Mouse (Mus musculus): ENCODE results near the gene Fam196a. TPM values are rescaled to one million over a fixed set of nuclear protein-coding genes. Genes with fewer than 3 reads are reported as not detected.

Gene Fam196a
- polyA plus RNA-seq (2017; shearing (Covaris generic)), result under 1 TPM in 1 of 2 experiments, not detected in 1; 0.16 TPM

DNA sequence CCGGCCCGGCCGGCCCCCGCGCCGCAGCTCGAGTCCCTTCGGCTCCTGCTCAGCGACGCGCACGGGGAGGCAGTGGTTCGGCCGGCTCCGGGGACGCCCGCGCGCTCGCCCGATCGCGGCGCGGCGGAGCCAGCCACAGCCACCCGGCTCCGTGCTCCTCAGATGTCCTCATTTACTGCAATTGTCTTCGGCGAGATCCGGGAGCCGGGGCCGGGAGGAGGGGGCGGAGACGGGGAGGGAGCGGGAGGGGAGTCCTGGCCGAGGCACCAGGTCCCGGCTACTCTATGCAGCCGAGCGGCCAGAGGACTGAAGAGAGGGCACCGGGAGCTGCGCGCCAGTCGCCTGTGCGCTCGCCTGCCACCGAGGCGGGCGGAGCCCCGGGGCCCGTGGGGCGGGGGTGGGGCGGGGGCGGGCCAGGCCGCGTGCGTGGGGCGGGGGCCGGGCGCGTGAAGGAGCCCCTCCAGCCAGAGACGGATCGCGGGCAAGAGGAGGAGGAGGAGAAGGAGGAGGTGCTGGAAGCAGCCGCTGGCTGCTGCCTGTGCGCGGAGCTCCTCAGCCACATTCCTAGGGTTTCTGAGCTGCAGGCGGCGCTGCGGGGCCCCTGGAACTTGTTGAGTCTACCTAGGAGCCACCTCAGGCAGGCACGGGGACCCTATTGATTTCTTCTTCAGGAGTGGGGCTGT is at the start of gene Fam196a:
Gene Fam196a (minus strand): TSS at position 504 of the 683 bp plus-strand sequence.
- no peak for ATAC-seq

DNA sequence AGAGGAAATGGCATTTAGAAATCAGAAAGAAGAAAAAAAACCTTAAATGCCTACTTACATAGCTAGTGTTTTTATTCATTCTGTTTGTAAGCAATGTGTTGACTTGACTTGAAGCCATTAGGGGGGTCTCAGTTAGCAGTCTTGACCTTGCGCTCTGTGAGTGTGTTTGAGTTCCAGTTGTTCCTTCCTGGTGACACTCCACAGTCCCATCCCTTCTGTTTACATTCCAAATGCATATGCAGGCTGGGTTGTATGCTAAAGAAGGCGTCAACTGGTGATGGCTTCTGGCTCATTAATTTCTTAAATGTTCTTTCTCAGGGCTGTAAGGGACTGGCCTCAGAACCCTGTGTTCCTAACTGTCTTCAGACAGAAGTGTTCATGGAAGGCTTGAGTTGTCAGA is 23.4 kb upstream of the Fam196a start:
- no peak for ATAC-seq

DNA sequence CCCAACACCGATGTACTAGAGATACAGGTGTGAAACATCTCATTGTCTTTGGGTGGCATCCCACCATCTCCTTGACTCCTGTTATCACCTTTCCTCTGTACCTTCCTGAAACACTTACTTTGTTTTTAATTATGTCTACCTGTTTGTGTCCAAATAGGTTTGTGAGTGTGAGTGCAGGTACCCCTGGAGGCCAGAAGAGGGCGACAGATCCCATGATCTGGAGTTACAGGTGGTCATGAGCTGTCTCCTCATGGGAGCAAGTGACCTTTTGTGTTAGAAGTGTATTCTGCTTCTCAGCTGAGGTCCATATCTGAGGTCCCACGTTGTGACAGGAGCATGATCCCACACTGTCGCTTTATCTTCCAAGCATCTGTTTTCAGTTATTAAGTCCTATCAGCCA is 22.6 kb upstream of the Fam196a start:
- ATAC-seq, result no peak

DNA sequence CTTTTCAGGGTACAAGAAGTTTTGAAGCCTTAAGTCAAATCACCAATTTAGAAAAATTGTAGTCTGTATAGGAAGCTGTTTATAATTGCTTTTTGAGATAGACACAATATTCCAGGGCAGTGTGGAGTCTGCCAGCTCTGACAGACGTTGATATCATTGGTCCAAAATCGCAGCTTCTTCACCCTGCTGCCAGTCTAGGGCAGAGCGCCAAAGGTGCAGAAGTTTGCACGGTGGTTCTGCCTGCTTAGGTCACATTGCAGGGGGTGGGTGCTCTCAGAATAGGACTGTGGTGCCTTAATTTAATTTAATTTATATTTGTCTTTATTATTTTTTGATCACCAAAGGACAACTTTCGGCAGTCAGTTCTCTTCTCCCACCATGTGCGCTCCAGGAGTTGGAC is 20.9 kb upstream of the Fam196a start:
- ATAC-seq, result no peak

DNA sequence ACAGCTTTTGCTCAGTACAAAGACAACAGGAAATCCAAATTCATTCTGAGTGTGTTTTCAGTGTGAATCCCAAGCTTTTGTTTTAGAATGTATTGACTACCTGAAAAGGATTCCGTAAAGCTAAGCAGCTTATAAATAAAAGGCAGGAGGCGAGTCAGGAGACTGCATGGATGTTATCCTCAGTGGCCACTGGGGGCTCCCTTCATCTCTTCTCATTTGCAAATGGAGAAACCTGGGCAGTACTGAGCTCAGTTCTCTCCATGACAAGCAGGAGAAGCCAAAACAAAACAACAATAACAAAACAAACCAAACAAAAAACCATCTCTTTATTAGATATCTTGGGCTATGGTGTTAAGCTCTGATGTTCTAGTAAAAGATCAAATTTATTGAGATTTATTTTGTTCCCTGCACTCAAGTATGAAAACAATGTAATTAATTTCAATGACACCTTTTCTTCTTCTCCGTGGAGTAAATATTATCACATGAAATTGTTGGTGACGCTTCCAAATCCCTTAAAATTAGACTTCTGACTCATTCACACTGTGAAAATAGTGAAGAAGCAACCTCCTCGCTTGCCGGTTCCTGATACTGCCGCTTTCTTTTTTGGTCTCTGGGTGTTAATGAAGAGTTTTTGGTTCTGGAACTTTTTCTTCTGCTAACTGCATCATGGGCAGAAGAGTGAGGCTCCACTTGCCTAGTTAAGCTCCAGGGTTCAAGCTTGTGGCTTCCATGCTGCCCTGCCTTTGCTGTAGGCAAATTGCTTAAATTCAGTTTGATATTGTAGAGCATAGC is 7.9 kb upstream of the Fam196a start:
- no peak for ATAC-seq

DNA sequence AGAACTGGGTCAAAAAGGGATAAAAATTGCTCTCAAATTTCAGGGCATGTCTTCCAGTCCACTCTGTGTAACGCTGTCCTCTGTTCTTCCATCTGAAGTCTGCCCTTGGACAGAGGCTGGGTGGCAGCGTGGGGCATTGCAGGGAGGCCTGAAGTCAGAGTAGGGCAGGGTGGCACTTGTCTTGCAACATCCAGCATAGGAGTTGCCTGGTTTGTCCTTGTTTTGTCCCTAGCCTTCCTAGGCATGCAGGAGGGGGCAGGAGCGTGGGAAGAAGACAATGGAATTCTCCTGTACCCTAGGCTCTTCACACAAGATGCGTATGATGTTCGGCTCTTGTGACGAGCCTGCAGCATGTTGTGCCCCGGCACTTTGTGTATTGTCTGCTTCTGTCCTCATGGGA is 5.5 kb upstream of the Fam196a start:
- ATAC-seq, result no peak

DNA sequence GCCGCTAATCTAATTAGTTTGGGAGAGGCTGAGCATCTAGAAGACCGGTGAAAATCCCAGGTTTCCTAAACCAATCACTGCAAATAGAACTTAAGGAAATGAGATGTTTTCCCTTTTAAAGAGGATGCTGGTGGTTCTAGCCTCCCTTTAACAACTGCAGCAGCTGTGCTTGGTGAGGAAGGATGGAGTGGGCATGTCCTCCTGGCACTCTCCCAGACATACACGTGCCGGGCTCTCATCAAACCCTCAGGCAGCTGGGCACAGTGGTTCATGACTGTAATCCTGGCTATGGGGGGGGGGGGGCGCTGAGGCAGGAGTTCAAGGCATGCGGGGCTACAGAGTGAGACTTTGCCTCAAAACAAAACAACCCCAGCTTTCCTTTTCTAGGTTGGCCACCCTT is 4.8 kb upstream of the Fam196a start:
- ATAC-seq, result no peak

DNA sequence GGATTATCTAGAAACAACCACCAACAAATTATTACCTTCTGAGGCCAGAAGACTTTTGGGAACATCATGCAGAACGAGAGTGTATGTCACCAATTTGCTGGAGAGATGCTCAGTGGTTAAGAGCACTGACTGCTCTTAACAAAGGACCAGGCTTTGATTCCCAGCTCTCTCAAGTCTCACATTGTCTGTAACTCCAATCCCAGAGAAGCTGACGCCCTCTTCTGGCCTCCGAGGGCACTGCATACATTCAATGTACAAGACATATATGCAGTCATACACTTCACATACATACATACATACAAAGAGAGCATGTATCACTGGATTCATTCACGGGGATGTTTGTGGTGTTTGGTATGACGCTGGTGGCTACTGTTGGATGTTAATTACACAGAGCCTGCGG is 3.7 kb upstream of the Fam196a start:
- ATAC-seq, result no peak

DNA sequence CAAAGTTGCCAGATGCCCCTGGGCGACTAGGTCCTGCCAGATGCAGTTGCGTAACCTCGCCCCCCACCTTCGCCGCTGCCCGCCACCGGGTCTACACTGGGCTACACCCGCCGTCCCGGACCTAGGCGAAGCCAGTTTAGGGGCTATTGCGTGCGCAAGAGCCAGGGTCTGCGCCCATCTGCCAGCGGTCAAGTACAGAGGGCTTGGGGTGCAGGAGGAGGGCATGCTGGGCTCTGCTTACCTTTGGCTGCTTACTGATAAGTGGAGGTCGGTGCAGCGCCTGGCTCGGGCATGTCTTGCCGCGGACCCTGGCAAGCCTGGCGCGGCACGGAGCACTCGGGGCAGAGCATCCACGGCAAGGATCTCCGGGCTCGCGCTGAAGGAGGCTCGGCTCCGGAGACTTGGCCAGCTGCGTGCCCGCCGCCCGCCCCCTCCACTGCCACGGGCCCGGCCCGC is 731 bp downstream of the Fam196a start:
- ATAC-seq, result no peak

DNA sequence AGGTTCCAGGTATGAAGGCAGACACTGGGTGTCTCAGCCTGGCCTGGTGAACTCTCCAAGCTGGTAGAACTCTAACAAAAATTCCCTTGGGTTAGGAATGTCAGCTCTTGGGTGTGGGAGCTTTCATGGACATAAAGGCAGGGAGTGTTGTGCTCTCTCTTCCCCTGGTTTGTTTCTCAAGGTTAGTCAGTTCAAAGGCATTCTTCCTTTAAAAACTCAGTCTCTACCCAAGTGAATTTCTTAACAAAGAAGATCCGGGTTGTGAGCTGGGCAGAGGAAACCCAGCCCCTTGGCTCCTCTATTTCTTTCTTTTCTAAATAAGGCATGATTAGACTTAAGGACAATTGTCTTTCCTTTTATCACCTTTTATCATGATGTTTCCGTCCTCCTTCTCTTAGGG is 6.3 kb downstream of the Fam196a start:
- no peak for ATAC-seq

DNA sequence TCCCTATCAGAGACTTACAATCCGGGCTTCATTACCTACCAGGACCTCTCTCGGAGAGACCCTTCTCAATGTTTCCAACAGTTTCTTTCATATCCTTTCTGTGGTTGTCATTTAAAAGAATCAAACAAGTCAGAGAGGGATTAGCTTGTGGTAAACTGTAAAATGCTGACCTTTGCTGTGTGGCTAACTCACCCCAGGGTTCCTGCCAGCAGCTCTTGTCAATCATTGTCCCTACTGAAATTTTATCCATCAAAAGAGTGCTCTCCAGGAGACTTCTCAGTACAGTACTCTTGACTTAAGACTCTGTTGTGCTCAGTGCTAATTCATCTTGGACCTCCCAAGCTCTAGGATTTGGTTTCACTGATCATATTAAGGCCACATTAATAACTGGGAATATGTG is 36.2 kb downstream of the Fam196a start:
- no peak for ATAC-seq

DNA sequence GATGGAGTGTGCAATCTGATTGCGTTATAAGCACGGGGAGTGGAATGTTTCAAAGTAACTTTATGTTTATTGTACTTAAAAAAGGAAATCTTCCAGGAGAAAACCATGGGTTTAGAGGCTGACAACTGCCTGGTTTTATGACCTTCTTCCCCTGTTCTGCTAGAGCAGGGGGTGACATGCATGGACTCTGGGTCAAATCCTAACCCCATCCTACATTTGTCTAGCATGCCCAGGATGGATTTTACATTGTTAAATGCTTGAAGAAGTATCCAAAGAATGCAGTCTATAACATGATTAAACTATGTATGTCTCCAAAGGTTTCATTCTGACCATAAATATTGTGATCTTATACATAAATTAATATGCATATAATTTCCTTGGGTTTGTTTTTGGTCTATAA is 38.8 kb downstream of the Fam196a start:
- ATAC-seq, result no peak

DNA sequence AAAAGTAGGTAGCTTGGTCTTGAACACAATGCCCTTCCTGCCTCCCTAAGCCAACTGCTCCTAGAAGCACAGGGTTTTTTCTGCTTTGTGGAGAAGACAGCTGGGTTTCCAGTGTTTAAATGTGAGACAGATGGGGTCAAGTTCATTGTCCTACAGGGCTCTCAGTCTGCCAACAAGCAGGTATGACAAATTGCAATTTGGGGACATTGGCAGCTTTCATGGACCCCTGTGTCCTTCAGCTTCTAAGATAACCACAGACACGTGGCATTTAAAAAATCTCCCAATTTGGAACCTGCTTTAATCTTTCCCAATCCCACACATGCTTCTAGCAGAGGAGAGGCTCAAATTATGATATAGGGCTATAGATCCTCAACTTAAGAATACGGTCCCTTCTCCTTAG is 43.6 kb downstream of the Fam196a start:
- no peak for ATAC-seq

DNA sequence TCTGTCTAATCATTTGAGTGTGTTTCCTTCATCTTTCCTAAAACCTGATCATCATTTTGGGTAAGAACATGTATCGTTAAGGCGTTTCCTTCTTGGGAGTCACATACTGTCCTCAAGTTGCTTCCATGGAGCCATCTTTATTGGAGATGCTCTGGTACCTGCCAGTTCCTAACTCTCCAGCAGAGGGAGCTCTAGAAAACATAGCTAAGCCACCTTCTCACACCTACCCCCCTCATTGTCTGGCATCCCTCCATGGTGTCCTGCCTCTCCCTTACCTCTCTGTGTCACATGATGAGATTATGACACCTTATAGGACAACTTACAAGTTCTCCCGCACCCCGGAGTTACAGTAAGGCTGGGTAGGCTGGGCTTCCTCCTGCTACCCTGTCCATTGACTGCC is 45.3 kb downstream of the Fam196a start:
- ATAC-seq, result no peak

DNA sequence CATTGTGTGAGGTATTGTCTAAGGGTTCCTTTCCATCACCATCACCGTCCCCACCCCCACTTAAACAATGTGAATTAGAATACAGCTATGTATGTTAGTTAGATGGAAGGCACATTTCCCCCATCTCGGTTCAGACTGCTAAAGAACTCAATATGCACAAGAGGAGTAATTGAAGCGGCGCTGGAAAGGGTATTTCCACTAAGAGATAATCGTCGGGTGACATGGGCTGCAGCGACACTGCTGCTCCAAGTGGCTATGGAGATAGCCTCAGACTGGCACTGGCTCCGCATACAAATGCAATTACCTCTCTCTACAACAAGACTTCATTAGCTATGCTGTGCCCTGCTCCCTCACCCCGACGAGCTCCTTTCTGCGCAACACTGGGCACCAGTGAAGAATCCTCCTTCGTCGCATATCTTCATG is 45.8 kb downstream of the Fam196a start:
- ATAC-seq, result no peak

DNA sequence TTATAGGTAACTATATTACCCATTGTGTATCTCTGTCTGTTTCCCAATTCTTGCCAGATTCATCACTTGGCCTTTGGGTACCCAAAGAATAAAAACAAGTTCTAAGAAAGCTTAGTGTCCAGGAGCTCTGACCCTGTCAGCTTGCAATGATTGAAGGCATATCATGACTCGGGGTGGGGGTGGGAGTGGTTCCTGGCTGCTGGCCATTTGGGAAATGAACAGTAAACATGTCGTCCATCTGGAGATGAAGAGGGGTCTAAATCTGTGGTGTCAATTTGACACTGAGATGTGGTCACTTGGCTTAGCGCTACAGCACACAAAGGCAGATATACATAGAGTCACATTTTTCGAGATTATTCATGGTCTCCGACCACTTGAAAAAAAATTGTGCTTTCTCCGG is 54.7 kb downstream of the Fam196a start:
- ATAC-seq, result no peak

DNA sequence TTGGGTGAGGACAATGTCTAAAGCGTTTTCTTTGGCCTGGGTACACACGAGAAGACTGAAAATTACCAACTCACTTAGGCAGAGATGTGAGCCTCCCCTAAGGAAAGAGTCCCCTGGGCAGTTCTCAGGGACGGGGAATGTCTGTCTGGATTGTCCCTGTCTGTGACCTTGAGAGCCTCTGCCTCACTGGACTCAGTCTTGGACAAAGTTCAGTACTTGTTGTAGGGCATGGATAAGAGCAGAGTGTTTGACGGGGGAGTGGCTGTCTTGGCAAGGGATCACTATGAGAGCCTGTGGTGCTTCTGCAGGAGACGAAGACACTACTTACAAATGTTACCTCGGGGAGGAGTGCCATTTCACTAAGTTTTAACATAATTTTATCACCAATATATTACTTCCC is 57.8 kb downstream of the Fam196a start:
- no peak for ATAC-seq

DNA sequence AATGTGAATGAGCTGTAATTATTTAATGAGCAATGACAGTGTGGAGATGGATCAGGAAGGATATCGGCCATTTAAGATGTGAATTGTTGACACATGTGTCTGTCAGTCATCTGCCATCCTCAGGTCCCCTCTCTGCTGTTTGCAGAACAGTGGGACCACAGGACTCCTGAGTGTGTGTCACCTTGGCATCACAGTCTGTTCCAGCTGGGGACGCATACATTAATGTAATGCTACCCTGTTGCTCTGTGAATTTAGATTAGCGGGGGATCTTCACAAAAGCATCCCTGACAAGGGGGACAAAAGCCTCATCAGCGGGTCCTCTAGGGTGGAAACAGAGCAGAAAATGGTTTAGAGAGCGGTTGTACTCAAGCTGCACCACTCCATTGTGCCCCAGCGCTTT is 59.2 kb downstream of the Fam196a start:
- no peak for ATAC-seq

DNA sequence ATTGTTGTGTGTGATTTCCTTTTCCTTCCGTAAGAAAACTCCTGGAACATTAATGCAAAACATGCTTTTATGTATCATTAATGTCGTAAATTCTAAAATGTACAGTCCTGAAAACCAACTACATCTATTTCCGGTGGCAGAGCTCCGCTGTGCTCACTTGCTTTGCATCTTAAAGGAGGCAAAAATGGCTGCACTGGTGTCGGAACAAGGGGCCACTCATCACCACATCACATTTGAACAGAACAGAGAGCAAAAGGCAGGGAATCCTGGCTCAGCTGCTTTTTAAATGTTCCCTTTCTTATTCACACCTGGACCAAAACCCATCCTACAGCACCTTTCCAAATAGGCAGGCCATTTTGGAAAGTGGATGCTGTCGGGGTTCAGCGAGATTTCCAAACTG is 65.2 kb downstream of the Fam196a start:
- ATAC-seq, result no peak

DNA sequence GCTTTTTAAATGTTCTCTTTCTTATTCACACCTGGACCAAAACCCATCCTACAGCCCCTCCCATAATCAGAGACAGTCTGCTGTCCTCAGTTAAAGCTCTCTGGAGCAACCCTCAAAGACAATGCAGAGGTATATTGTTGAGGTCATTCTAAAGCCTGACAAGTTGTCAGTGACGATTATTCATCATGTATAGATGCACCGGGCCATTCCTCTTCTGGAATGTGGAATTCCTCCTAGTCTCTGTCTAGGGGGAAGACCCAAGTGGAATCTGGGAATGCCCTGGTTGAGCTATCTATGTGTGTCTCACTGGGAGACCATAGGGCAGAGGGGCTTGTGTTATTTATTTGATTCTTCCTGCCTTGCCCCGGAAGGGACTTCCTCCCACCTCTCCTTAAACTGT is 65.7 kb downstream of the Fam196a start:
- ATAC-seq, result no peak

DNA sequence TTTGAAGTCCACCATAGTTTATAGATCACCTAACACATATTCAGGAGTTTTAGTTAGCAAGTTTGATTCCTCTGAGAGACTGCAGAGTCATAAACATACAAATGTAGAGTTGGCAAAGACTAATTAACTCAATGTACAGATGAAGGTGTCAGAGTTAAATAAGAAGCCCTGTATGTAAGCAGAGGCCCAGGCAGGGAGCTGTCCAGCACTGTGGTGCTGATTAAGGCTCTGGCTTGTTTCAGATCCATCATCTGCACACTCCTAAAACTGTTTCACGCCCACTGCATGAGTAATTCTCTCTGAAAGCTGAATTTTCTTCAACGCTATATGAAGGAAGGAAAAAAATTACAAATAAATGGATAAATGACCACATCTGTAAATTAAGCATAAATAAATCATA is 74.1 kb downstream of the Fam196a start:
- ATAC-seq, result no peak

DNA sequence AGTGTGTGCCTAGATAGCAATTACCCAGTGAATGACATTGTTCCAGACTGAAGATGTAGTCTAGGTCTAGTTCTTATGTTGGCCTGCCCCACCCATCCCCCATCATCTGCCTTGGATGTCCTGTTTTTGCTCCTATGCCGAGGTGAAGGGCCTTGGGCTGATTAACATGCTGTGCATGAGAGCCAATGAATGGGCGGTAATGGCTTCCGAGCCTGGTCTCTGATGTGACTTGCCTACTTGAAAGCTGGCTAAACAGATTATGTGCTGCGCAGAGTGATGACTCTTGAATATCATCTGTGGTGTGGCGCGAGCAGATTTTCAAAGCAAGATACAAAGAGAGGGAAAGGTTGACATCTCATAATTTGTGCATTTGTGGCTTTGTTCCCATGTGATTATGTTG is 76.2 kb downstream of the Fam196a start:
- ATAC-seq, result no peak

DNA sequence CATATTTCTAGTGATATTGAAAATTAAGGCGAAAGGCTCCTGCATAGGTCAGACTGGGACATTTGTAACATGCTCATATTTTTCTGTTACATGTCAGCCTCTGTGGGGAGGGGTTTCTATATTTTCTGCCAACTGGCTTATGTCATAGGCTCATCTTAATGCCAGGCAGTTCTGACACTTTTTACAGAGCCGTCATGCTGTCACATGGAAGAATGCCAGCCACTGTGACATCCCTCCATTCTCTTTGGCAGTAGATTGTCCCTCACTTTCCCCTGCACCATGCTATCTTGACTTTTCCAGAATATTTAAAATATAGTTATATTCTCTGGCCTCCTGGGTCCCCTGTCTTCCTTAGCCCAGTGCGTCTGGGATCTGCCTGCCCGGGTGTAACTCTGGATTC is 95.5 kb downstream of the Fam196a start:
- ATAC-seq, result no peak

DNA sequence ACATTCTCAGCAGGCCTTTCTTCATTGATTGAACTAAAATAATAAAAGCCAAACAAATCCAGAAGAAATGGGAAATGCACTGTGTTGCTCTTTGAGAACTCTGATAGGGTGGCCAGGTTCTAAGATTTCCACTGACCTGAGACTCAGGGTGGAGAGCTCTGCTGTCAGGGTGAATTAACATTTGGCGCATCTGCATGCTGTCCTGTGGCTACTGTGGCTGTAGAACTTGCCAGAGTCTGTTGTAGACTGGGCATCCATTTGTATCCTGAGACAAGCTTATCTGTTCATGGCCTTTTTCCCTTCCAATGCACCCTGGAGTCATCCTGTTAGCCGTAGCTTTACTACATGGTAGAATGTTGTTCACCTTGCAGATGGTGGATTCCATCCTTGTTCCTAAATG is 98.2 kb downstream of the Fam196a start:
- no peak for ATAC-seq

Data from CD4-positive, CD25-positive, alpha-beta regulatory T cell, adult 4 months (primary cell).